Mouse (Mus musculus) forebrain, embryonic 15.5 days (tissue): ENCODE data around the gene Rpap1. TPM values are rescaled to one million over a fixed set of nuclear protein-coding genes. Genes with fewer than 3 reads are reported as not detected.

Source experiments
- ATAC-seq: fragments of 200-750 bp; cut with Nextera tagmentation; replicated peaks from 2 replicates; pipeline ENCODE4 v1.8.0; 2017; ENCODE audit warnings: mild to moderate bottlenecking, moderate TSS enrichment, moderate library complexity
- H3K27ac ChIP-seq: fragments of 300-500 bp; sonication (generic); replicated peaks from 2 replicates; pipeline ENCODE4 v1.5.1; 2015; ENCODE audit warnings: mild to moderate bottlenecking, inconsistent platforms
- H3K27me3 ChIP-seq: fragments of 300-500 bp; sonication (generic); 2 replicates; pipeline ENCODE4 v1.6.1; 2015; ENCODE audit warnings: inconsistent platforms
- H3K36me3 ChIP-seq: fragments of 300-500 bp; sonication (generic); 2 replicates; pipeline ENCODE4 v1.6.1; 2015; ENCODE audit warnings: mild to moderate bottlenecking, inconsistent platforms
- H3K4me1 ChIP-seq: fragments of 300-500 bp; sonication (generic); 2 replicates; pipeline ENCODE4 v1.6.1; 2015; ENCODE audit warnings: inconsistent platforms
- H3K4me2 ChIP-seq: fragments of 300-500 bp; sonication (generic); replicated peaks from 2 replicates; pipeline ENCODE4 v1.6.1; 2015; ENCODE audit warnings: mild to moderate bottlenecking, inconsistent platforms
- H3K4me3 ChIP-seq: fragments of 300-500 bp; sonication (generic); 2 replicates; pipeline ENCODE4 v1.5.1; 2015; ENCODE audit warnings: mild to moderate bottlenecking, inconsistent platforms
- H3K9ac ChIP-seq: fragments of 300-500 bp; sonication (generic); replicated peaks from 2 replicates; pipeline ENCODE4 v1.6.1; 2015; ENCODE audit warnings: mild to moderate bottlenecking, inconsistent platforms
- H3K9me3 ChIP-seq: fragments of 300-500 bp; sonication (generic); 2 replicates; pipeline ENCODE4 v1.6.1; 2016; ENCODE audit warnings: inconsistent platforms
- WGBS: fragments of 180-500 bp; shearing (Covaris S2); methylation state at CpG from one replicate; pipeline ENCODE4 v1.1.7; 2015; ENCODE audit warnings: mixed read lengths; 5-methylcytosine and 5-hydroxymethylcytosine counted together
- polyA plus RNA-seq: library from polyadenylated mRNA; unstranded; fragments of >200 nt; fragmentation: Nextera tagmentation; extraction: Ambion mirVana; gene quantifications from 2 replicates; pipeline ENCODE4 v1.2.1, GENCODE M21; 2015

The Rpap1 gene
- polyA plus RNA-seq, 1 experiment from 2014 or later: 21.5 TPM

DNA sequence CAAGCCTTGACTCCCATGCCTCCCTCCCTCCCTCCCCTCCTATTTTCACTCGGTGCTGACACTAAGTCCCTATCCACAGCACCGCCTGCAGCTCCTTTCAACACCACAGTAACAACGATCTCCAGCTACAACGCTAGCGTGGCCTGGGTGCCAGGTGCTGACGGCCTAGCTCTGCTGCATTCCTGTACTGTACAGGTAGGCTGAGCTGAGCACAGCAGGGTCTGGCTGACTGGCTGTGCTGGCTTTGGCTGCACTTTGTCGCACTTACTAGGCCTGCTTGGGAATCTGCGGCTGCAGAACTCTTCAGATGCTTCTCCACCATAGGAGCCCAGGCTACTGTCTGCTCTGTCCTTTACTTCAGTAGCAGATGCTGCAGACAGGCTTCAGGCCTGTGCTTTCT lies 18.2 kb upstream of the Rpap1 start:
- 37% methylated on average over 8 of the region's 8 CpGs for WGBS
- Histone ChIP-seq H3K9ac (no peak overlapping the region), H3K4me1 (peaks cover 44% of the 10 kb centered on the region), H3K27ac (no peak overlapping the region), H3K9me3 (no peaks in the 10 kb centered on the region), H3K4me2 (no peak overlapping the region), H3K36me3 (no peaks in the 10 kb centered on the region), H3K4me3 (no peak overlapping the region), H3K27me3 (no peaks in the 10 kb centered on the region)
- no peak for ATAC-seq

DNA sequence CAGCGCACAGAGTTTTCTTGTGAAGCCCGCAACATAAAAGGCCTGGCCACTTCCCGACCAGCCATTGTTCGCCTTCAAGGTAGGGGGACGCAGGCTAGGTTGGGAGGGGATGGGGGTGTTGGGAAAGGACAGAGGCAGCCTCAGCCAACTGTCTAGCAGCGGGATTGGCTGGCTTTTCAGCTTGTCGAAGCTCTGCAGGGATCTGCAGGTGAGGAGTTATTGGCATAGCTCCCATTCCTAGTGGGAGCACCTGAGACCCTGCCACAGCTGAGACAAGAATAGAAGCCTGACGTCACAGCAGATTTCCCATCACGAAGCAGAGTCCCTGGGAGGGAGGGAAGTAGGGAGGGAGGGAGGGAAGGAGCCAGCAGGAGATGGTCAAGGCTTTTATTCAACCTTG lies 17.4 kb upstream of the Rpap1 start:
- no peak for ATAC-seq
- H3K27ac ChIP-seq: no peak overlapping the region
- peaks cover 52% of the 10 kb centered on the region for H3K4me1 ChIP-seq

GRCm38 (mm10) chr2:119804275-119804628 lies 16.9 kb upstream of the Rpap1 start:
- Histone ChIP-seq H3K4me2 (no peak overlapping the region), H3K4me3 (no peak overlapping the region), H3K27ac (0 out of 2 replicates have a peak overlapping the region, but pooled peaks have one; percentile 12), H3K4me1 (peaks cover 53% of the 10 kb centered on the region), H3K36me3 (no peaks in the 10 kb centered on the region), H3K27me3 (no peaks in the 10 kb centered on the region), H3K9me3 (no peaks in the 10 kb centered on the region), H3K9ac (no peak overlapping the region)
- ATAC-seq: no peak
- 23% methylated on average over 5 of the region's 5 CpGs for WGBS

More for the DNA sequence above, 17.4 kb upstream of the Rpap1 start:
- H3K27me3 ChIP-seq: no peaks in the 10 kb centered on the region
- no peaks in the 10 kb centered on the region for H3K36me3 ChIP-seq
- H3K4me2 ChIP-seq: no peak overlapping the region
- no peaks in the 10 kb centered on the region for H3K9me3 ChIP-seq
- no peak overlapping the region for H3K9ac ChIP-seq
- H3K4me3 ChIP-seq: no peak overlapping the region
- 16% methylated on average over 9 of the region's 9 CpGs for WGBS

- ATAC-seq: no peak
- peaks cover 58% of the 10 kb centered on the region for H3K4me1 ChIP-seq
- no peak overlapping the region for H3K4me2 ChIP-seq
- no peaks in the 10 kb centered on the region for H3K36me3 ChIP-seq
- H3K27ac ChIP-seq: peak overlapping the region; percentile 12; the same call in 1 of the 2 replicates
- no peaks in the 10 kb centered on the region for H3K27me3 ChIP-seq
- no peak overlapping the region for H3K9ac ChIP-seq
- WGBS: 9% methylated on average over 6 of the region's 6 CpGs
- no peak overlapping the region for H3K4me3 ChIP-seq
- H3K9me3 ChIP-seq: no peaks in the 10 kb centered on the region
Observed at GRCm38 (mm10) chr2:119803618-119804274, 16.4 kb upstream of the Rpap1 start.

DNA sequence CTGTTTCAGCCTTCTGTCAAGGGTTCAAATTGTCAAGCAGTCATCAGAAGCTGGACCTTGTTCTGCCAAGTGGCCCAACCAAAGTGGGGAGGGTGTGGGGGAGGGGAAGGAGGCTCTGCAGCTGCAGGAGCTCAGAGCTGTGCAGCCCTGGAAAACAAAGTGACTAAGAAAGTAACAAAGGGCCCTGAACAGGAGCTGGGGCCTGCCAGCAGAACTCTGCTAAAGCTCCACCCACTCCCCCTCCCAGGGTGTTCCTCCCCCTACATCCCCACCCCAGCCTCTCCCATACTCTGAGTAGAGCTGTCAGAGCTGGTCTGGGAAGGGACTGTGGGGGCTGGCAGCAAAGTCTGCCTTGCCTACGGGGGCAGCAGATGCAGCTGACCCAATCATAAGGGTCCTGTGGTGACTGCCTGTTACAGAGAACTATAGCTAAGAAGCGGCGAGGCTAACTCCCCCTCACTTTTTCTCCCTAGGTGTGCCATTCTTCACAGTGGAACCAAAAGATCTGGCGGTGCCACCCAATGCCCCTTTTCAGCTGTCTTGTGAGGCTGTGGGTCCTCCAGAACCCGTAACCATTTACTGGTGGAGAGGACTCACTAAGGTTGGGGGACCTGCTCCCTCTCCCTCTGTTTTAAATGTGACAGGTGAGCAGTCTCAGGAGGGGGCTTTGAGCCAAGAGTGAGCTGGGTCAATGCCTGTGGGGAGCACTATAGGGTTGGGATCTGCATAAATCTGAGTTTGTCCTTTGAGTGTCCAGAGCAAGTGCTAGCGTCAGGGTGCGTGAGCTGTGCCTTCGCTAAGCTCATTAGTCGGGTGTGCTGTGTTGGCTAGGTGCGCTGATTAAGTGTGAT lies 15.7 kb upstream of the Rpap1 start:
- H3K9ac ChIP-seq: no peak overlapping the region
- H3K4me3 ChIP-seq: no peak overlapping the region
- H3K27ac ChIP-seq: peak overlapping the region; percentile 12; the same call in 1 of the 2 replicates
- 0 out of 2 replicates have a peak, but pooled peaks cover 2% of the 10 kb centered on the region for H3K27me3 ChIP-seq
- no peaks in the 10 kb centered on the region for H3K36me3 ChIP-seq
- ATAC-seq: peak; percentile 62
- WGBS: 9% methylated on average over 10 of the region's 10 CpGs
- no peak overlapping the region for H3K4me2 ChIP-seq
- peaks cover 60% of the 10 kb centered on the region for H3K4me1 ChIP-seq
- H3K9me3 ChIP-seq: no peaks in the 10 kb centered on the region

- Histone ChIP-seq H3K4me3 (peak overlapping the region; percentile 93), H3K27ac (no peak overlapping the region), H3K27me3 (peaks cover 14% of the 10 kb centered on the region), H3K4me1 (peaks cover 60% of the 10 kb centered on the region), H3K9me3 (no peaks in the 10 kb centered on the region), H3K4me2 (peak overlapping the region; percentile 99), H3K36me3 (no peaks in the 10 kb centered on the region), H3K9ac (peak overlapping the region; percentile 93; the same call in 1 of the 2 replicates)
- WGBS: 46% methylated on average over 15 of the region's 15 CpGs
- no peak for ATAC-seq
Observed at GRCm38 (mm10) chr2:119800876-119801846, 13.8 kb upstream of the Rpap1 start.

GRCm38 (mm10) chr2:119799961-119800550 lies 12.7 kb upstream of the Rpap1 start:
- peaks cover 54% of the 10 kb centered on the region for H3K4me1 ChIP-seq
- WGBS: under 1% methylated on average over 25 of the region's 27 CpGs
- H3K4me3 ChIP-seq: peak overlapping the region; percentile 93
- peak overlapping the region; percentile 34; the same call in 1 of the 2 replicates for H3K27ac ChIP-seq
- no peaks in the 10 kb centered on the region for H3K36me3 ChIP-seq
- H3K9me3 ChIP-seq: no peaks in the 10 kb centered on the region
- ATAC-seq: peak; percentile 44
- peak overlapping the region; percentile 93 for H3K9ac ChIP-seq
- peak overlapping the region; percentile 99 for H3K4me2 ChIP-seq
- peaks cover 14% of the 10 kb centered on the region for H3K27me3 ChIP-seq

DNA sequence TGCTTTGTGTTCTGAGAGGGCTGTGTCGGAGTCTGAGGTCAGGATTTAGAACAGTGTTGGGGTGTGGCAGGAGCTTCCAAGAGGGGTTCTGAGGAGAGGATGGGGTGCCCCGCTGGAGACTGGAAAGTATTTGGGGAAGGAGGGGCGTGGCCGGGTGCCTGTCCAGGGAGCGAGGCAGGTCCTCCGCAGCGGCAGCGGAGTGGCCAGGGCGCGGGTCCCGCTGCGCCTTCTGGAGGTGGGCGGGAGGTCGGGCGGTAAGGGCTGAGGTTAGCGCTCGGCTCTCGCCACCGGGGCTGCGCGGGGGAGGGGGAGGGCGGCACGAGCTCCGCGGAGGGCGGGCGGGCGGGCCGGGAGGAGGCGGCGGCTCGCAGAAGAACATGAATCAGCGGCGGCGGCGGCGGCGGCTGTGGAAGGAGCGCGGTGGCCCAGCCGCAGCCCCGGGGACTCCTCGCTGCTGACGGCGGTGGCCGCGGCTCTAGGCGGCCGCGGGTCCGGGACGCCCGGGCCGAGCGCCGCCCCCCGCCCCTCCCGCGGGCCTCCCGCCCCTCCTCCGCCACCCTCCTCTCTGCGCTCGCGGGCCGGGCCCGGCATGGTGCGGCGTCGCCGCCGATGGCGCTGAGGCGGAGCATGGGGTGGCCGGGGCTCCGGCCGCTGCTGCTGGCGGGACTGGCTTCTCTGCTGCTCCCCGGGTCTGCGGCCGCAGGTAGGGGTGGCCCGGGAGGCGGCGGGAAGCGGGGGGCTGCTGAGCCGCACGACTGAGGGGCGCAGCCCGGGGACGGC lies 12.0 kb upstream of the Rpap1 start:
- Histone ChIP-seq H3K36me3 (no peaks in the 10 kb centered on the region), H3K9ac (peak overlapping the region; percentile 93), H3K4me3 (peak overlapping the region; percentile 93), H3K9me3 (no peaks in the 10 kb centered on the region), H3K4me1 (peaks cover 47% of the 10 kb centered on the region), H3K27ac (peak overlapping the region; percentile 37; the same call in 1 of the 2 replicates), H3K4me2 (peak overlapping the region; percentile 99), H3K27me3 (peaks cover 14% of the 10 kb centered on the region)
- ATAC-seq: peak; percentile 63
- under 1% methylated on average over 61 of the region's 89 CpGs for WGBS

DNA sequence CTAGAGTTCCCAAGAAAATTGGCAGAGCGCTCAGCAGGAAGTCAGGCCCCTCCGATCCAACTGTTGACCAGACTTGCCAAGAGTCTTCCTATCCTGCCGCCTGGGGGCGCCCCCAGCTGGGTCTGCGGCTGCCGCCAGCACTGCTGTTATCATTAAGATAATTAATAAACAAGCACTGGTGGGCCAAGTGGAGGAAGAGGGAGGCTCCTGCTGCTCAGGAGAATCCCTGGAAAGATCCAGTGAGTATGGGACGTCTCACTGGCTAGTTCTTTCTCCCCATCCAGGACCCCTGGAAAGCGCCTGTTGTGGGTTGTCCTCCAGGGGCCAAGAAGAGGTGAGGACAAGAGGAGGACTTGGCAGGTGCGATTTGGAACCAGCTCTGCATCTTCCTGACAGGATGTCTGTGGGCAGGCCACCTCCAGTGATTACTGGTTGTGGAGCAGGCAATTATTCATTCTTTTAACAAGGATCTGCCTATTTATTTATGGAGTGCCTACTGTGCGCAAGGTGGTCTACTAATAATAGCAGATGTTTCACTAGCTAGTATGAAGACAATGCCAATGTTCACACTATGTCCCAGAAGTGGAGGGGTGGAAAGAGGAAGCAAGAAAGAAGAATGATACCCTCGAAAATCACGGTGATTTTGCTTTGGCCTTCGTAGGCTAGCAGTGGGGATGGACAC lies 11.1 kb upstream of the Rpap1 start:
- H3K4me2 ChIP-seq: no peak overlapping the region
- 11% methylated on average over 13 of the region's 13 CpGs for WGBS
- ATAC-seq: no peak
- H3K9ac ChIP-seq: no peak overlapping the region
- H3K9me3 ChIP-seq: no peaks in the 10 kb centered on the region
- H3K36me3 ChIP-seq: no peaks in the 10 kb centered on the region
- H3K4me3 ChIP-seq: no peak overlapping the region
- H3K4me1 ChIP-seq: peaks cover 37% of the 10 kb centered on the region
- peaks cover 14% of the 10 kb centered on the region for H3K27me3 ChIP-seq
- H3K27ac ChIP-seq: no peak overlapping the region

- Histone ChIP-seq H3K27me3 (peaks cover 14% of the 10 kb centered on the region), H3K4me1 (peaks cover 28% of the 10 kb centered on the region), H3K4me2 (no peak within 1 kb of the TSS), H3K27ac (no peak within 1 kb of the TSS), H3K9ac (no peak within 1 kb of the TSS), H3K4me3 (no peak within 1 kb of the TSS), H3K36me3 (no peaks in the 10 kb centered on the region), H3K9me3 (no peaks in the 10 kb centered on the region)
- WGBS: 64% methylated on average over 5 of the region's 5 CpGs
- no peak for ATAC-seq
Observed at GRCm38 (mm10) chr2:119797279-119797783, 10.0 kb upstream of the Rpap1 start, which contains the start of gene Tyro3. Gene Tyro3 (plus strand): TSS chr2:119797733.
